Mouse (Mus musculus) layer of hippocampus, postnatal 36 days (tissue): ENCODE results near the gene Birc5. TPM values are rescaled to one million over a fixed set of nuclear protein-coding genes. Genes with fewer than 3 reads are reported as not detected.
"Not testable (repeated sequence)": the region's sequence is repeated elsewhere in the genome, so short reads cannot be mapped to it uniquely, and the experiment has no call there.

Experiments used
- DNase-seq, 2 experiments: peaks; one replicate each; pipeline ENCODE4 v3.0.0; 2022
- total RNA-seq, 2 experiments: library from RNA; stranded (reverse); gene quantifications; 2 replicates each; pipeline ENCODE4 v1.2.3; 2021

Birc5 gene
- total RNA-seq = 1 to 10 TPM in 1 of 2 experiments, under 1 TPM in 1; 0.77 to 1.4 TPM

DNA sequence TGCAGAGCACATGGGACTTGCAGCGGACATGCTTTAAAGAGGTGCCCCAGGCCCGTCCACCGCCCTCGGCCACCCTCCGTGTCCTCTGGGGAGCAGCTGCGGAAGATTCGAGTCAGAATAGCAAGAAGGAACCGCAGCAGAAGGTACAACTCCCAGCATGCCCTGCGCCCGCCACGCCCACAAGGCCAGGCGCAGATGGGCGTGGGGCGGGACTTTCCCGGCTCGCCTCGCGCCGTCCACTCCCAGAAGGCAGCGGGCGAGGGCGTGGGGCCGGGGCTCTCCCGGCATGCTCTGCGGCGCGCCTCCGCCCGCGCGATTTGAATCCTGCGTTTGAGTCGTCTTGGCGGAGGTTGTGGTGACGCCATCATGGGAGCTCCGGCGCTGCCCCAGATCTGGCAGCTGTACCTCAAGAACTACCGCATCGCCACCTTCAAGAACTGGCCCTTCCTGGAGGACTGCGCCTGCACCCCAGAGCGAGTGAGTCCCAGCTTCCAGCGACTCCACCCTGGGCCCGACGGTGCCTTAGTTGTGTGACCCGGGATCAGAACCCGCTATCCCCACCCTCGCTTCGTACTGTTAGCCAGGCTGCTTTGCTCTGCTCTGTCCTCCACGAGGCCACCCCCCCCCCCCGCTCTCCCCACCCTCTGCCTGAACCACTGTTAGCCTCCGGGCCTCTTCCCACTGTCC is at the start of gene Birc5:
Birc5 (plus strand) TSS at position 267 of the 687 bp plus-strand sequence.
- peak; percentile 94 to 95 for DNase-seq

DNA sequence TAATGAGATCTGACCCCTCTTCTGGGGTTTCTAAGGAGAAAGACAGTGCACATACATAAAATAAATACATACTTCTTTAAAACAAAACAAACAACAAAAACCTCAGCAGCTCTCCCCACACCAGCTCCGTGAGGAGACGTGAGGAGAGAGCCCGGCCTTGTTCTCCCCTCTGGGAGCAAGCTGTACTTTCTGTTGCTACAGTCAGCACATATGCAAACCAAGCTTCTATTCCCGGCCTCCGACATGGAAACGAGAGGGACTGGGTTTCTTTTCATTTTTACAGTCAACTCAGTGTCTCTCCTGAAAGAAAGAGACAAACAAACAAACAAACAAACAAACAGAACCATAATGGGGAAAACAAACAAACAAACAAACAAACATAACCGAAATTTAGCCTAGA is 49.0 kb upstream of the Birc5 start:
- DNase-seq = no peak

DNA sequence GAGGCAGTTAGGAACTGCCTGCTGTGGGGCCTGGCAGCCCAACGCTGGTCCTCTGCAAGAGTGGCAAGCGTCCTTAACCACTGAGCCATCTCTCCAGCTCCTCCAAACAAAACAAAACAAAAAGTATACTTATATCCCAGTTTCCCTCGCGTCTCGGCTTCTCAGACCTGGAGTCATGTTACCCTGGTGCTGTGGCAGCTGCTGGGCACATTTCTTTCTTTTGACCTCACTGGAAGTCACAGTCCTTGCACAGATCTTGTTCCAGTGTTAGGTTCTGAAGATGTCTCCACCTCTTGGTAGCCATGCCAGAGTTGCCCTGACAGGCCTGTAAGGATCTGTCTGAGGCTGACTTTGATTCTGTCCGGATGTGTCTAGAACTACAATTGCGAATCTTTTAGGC is 47.4 kb upstream of the Birc5 start:
- no peak for DNase-seq

DNA sequence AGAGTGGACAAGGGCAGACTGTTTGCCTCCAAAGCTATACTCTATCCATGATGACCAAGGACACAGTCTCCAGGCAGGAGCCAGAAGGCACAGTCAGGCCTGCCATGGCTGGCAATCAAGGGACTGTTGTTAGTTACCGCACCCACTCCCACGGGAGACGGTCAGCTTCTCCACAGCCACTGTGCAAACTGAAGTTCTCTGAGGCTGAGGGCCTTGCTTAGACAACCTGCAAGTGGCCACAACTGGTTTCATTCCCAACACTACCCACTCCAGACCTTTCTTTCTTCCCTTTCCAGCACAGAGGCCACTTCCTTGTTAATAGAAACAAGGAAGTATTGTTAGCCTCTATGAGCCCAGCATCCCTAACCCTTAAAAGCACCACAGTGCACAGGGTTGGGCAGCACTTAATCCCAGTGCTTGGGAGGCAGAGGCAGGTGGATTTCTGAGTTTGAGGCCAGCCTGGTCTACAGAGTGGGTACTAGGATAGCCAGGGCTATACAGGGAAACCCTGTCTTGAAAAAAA is 45.8 kb upstream of the Birc5 start:
- no peak for DNase-seq

DNA sequence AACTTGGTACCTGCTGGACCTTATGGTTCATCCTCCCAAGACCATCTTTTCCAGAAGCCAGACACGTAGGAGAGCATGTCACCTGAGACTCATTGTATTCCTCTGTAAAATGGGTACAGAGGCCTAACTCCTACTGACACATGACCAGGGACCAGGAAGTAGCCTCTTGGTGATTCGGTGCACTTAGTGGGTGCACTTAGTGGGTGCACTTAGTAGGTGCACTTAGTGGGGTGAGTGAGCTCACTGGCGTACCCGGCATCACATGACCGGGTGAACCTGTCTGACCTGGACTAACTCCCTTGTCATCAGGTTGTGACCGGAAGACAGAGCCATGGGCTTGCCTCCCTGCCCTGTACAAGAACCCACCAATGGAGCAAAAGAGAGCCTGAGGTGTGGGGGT is 42.3 kb upstream of the Birc5 start:
- DNase-seq = no peak

DNA sequence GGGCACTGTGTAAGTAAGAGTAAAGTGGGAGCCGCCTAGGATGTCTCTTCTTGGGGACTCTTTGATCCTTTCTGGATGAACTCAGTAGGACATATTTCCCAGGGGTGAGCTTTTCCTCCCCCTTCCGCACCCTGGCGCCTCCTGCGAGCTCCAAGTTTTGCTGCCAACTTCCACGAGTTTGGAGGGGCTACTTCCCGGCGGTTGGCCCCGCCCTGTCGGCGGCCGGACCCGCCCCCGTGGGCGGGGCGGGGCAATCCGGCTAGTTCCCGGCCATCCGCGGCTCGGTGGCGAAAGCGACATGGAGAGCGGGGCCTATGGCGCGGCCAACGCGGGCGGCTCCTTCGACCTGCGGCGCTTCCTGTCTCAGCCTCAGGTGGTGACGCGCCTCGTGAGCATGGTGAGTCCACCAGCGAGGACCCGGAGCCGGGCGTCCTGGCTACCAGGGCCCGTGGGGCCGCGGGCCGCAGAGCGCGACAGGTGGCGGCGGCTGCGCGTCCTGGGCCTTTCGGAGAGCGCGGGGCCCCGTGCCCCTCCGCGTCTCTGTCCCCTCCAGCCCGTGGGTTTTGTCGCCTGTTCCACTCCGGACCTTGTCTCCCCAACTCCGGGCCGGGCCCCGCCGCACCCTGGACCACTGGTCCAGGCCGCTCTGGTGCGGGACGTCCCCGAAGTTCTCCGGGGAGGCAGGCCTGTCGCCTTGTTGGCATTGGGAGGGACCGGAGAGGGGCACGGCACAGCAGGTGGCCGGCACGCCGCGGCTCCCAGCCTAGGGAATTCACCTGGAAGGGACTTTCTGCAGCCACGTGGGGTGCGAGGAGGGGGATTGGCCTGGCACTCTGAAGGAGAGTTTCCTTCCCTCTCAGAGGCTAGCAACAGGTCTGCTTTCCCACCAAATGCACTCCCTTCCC is 39.4 kb upstream of the Birc5 start, which contains the start of the genes Gm20708 and Syngr2:
Gm20708 (plus strand) TSS at position 262 of the 905 bp plus-strand sequence.
Syngr2 (plus strand) TSS at position 262 of the 905 bp plus-strand sequence.
- DNase-seq = peak; percentile 48 to 64

DNA sequence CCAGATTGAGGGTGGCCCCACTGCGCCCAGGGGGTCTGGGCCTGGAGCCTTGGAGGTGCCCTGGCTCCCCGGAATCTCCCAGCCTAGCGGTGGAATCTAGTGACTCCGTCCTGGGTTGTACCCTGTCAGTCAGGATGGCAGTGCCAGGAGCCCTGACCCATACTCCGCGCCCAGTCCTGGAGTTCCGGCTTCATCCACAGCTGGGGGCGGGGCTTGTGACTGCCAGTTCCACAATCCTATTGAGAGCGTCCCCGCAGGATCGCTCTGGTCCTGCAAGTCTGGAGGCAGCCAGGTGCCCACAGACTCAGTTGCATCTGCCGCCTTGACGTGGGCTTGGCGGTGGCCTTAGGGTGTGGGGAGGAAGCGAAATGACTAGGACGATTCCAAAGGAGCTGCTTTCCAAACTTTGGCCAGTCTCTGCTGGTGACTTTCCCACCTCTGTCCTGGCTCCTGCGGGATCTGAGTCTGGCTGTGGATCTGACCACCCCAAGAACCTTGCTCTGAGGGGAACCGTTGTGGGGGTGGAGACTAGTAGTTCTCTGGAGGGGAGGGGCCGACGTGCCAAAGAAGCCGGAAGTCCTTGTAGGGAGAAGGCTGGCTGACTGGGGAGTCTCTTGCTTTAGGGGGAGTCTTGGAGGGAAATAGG is 38.5 kb upstream of the Birc5 start:
- peak; percentile 50 to 54 for DNase-seq

DNA sequence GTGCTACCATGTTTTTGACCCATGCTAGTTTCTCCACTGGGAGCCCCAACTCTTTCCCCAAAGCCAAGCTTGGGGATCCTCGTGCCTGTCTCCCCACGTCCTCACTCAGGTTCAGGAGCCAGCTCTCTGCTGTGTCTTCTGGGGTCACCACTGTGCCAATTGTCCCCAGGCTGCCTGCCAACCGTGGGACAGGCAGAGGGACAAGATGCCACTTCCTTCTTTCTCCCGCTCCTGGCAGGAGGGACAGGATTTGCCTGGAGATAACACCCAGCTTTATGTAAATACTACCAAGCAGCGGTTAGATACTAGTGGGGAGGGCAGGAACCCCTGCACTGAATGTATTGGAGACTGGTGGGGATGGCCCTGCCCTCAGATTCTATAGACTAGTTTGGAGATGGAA is 35.2 kb upstream of the Birc5 start:
- no peak for DNase-seq

DNA sequence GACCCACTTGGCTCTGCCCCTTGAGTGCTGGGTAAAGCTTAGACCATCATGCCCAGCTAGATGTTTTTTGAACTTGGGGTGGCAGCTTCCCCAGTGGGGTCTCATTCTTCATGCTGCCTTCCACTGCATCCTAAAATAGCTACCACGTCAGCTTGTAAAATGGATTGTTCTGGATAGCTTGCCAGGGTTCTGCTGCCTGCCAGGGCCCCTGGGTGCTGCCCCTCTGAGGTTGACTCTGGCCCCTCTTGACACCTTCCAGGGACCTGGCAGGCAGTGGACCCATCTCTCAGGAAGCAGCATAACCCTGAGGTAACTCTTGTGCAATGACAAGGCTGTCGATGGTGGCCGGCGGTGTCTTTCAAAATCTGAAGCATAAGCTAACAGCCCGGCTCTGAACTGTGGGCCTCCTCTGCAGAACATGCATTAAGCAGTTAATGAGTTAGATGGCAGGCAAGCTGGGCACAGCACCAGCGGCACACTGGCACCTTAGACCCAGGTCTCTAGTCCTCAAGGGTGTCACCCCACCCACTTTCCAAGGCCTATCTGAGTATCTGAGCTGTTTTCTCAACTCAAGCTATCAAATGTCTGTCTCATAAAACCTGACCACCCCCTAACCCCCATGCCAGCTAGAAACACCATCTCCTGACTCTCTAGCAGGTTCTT is 34.2 kb upstream of the Birc5 start:
- no peak for DNase-seq

DNA sequence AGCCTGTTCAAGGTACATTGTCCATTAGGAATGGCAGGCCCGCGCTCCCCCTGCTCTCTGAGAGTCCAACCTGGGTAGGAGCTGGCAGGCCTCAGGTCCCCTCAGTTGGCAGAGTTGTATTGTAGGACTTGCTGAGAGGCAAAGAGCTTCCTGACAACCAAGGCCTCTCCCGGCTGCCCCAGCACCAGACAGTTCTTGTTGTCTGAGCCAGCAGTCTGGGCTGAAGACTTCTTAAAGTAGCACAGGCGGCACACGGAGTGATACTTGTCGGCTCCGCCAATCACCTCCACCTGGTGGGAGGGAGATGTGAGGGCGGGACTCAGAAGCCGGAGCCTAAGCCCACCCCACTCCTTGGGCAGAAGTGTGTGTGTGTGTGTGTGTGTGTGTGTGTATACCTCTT is 33.2 kb upstream of the Birc5 start:
- DNase-seq = not testable (repeated sequence)

DNA sequence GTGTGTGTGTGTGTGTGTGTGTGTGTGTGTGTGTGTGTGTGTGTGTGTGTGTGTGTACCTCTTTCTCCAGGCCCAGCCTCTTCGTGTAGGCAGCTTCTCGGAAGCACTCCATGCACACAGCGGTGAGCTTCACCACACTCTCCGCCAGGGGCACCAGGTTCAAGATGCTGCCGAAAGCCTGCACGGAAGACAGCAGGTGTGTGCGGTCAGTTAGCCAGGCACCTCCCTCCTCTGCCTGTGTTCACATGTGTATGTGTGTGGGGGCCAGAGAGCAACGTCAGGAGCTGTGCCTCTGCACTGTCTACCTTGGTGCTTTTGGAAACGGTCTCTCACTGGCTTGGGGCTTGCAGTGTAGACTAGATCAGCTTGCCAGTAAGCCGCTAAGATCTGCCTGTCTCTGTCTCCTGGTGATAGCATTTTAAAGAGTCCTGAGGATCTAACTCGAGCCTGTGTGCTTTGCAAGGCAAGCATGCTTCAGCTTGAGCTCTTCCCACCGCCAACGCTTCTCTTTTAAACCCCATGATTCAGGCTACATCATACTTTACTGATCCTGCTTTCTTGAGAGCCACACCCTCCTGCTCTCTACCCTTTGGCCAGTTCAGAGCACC is 32.6 kb upstream of the Birc5 start:
- no peak for DNase-seq

DNA sequence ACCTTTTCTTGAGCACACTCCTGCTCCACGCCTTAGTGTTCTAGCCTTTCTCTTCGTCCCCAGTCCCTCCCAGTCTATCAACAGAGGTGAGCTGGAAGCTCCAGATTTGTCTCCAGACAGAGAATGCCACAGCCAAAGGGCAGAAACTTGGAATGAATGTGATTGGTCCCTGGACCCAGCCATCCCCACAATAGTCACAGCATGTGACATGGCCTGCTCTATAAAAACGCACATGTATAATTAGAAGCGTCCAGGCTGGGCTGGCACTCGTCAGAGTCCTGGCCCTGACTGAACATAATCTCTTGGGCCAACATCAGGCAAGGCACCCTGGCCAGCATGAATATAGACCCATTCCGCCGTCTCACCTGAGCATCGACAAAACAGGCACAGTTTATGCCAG is 30.0 kb upstream of the Birc5 start:
- DNase-seq = no peak

DNA sequence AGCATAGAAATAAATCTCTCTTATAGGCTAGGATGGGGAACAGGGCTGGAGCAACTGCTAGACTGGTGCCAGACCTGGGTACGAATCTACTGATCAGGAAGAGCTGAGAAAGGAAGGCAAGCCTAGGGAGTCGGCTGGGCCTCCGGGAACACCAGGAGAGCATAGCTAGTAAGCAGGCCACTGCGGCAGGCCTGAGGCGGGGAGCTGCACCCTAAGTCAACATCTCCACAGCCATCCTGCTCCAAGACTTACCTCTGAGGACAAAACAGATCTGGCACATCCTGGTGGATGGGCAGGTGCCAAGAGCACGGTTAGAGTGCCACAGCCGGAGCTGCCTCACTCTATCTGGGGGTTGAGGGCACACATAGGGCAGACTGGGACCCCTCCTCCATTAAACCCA is 28.9 kb upstream of the Birc5 start:
- no peak for DNase-seq

DNA sequence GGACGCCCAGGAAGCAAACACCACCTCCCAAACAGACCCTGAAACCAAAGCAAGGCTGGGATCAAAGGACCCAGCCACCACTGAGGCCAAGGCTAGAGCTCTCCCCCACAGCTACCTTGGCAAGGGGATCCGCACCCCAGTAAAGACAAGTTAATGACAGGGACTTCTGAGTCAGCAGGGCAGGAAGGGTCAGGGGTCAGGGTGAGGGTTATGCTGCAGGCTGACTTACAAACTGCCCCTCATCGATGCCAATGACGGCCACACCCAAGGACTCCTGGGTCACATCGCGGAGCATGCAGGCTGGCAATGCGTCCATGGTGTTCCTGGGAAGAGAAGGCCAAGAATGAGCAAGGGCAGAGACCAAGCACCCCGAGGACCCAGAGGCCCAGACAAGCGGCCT is 27.2 kb upstream of the Birc5 start:
- no peak for DNase-seq

DNA sequence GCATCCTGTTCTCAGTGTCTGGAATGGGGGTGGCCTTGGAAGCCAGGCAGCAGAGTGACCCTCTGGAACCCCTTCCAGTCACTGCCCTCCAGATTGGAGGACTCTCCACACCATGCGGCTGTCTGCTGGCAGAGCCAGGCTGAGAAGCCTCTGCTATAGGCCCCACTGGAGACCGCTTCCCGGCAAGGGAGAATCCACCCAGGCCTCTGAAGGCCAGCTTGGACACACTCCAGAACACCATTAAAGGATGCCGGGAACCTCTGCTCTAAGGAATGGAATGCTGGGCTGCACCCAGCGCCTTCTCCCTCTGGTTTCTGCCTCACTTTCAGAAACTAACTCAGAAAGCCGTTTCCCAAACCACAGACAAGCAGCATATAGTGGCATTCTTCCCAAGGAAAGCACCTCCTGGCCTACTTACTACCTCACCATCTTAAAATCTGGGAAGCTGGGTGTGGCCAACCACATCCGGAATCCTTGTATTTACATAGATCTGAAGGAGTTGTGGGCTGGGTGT is 26.3 kb upstream of the Birc5 start:
- DNase-seq = no peak

DNA sequence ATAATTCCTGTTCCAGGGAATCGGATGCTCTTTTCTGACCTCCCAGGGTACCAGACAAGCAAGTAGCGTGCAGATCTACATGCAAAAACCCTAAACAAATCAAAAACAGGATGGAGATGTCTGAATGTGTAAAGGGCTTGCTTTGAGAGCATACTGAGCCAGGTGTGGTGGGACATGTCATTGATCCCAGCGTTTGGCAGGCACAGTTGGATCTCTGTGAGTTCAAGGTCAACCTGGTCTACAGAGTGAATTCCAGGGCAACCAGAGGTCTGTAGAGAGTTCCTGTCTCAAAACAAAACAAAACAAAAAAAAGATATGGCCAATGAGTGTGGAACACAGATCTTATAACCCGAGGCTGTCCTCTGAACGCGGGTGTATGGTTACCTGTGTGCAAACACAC is 25.6 kb upstream of the Birc5 start:
- DNase-seq = no peak

DNA sequence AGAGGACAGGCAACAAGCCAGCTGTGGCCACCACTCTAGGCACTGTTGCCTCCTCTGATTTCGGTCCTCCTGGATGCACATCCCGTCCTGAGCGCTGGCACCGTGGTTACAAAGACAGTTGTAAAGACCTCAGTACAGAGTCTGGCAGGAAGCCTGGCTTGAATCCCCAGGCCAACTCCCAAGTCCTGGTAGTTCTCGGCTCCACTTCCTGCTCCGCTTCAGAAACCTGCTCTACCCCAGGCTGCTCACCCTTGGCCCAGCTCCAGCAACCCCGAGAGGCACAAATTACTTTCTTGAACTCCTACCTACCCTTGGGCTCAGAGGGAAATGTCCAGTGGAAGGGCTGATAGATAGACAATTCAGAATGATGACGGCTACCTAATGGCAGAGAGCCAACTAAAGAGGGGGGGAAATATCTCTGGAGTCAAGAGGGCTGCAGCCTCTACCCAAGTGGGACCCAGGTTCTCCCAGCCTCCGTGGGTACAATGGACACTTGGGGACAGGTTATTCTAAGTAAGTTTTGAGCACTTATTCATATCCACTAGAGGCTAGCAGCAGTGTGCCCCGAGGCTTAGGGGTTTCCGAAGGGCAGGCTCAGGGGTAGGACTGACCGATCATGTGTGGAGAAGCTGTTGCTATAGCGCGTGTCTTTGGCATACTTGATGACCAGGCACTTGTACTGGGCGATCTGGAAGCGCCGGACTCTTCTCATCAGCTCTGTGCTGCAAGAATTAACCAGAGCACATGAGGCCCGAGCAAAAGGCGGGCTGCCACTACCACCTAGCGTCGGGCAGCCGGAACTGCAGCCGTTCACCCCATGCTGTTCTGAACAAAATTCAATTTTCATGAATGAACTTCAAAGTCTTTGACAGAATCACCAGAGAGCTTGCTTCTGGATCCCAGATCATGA is 24.7 kb upstream of the Birc5 start:
- DNase-seq = peak; percentile 77 to 78

DNA sequence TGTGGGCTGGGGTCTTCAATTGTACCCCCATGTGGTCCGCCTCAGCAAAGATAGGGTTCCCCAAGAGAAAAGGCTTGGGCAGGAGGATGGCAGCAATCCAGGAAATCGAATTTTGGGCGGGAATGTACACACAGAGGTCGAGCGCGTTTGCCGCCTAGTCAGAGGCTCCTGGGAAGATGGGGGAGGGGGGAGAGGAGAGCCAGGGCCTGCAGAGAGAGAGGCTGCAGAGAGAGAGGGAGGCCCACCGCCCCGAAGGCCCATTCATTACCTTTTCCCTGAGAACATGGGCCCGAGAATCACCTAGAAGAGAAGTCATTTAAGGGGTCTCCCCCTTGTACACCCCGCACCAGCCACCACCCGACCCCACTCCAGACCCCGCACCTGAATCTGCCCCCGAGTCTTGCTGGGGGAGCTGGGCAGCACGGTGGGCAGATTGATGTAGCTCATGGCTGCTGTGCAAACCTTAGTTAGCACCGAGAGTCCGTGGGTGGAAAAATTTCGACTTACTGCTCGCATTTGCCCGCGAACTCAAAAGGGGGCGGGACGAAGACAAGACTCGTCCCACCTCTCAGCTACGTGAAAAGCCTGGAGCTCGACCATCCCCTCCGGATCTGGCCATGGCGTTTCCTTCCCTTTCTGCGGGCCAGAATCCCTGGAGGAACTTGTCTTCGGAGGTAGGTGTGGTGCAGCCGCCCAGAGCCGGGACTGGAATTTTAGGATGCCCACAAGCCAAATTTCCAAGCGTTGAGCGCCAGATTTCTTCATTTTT is 23.5 kb upstream of the Birc5 start, which contains the start of the genes Afmid and Tk1:
Afmid (plus strand) TSS at position 592 of the 769 bp plus-strand sequence.
Tk1 (minus strand) TSS at position 760 of the 769 bp plus-strand sequence.
- DNase-seq = peak in 1 of 2 experiments; percentile 27

DNA sequence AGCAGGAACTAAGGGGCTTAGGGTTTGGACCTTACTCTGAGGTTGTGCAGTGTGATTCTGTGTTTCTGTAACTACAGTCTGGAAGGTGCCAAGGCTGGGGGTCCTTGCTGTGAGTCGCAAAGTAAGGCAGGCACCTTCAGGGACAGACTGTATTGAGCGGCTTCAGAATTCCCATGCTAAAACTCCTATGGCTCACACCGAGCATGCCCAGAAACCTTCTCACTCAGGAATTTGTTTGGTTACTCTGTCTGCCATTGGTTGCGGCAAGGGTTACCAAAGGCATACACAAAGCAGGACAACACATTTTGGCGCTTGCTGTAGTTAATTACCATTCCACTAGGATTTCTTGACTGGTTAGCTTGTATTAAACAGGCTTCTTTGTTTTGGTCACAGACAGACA is 22.9 kb upstream of the Birc5 start:
- no peak for DNase-seq
